Mouse (Mus musculus) megakaryocyte, embryonic 14.5 days (primary cell): ENCODE measurements around the gene Ttc21a.

Experiments
- FLI1 ChIP-seq: IDR thresholded peaks from 2 replicates; pipeline ENCODE4 v1.6.1; 2012; ENCODE audit warnings: low read length, inconsistent platforms, mixed read lengths
- GATA1 ChIP-seq: IDR thresholded peaks from 3 replicates; pipeline ENCODE4 v1.6.1; 2012; ENCODE audit warnings: mixed read lengths, low read length, inconsistent platforms, borderline replicate concordance

DNA sequence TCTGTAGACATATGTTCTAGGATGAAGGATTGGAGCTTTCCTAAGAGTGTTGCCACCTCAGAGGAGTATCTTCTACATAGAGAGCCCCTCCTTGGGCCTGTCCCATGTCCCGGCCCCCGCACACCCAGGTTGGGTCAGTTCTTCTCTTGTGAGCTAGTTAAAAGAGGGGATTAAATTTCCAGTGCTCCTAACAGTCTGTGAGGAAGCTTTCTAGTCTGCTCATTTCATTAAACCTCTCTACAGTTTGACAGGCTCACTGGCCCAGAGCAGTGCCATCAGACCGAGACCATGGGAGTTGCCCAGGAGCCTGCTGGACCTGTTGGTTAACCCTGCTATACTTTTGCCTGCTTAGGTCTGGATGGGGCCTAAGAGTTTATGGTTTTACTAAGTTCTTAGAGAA, 28.7 kb upstream of the Ttc21a start:
- no peak for TF ChIP-seq GATA1
- no peak for TF ChIP-seq FLI1
